Mouse (Mus musculus) midbrain, postnatal 0 days (tissue): Measurements from ENCODE around the gene Gm1043. TPM values are rescaled to one million over a fixed set of nuclear protein-coding genes. Genes with fewer than 3 reads are reported as not detected.

Experiments
- ATAC-seq: fragments of 200-750 bp; cut with Nextera tagmentation; 2 replicates; pipeline ENCODE4 v1.8.0; 2017; ENCODE audit warnings: moderate number of reproducible peaks, mild to moderate bottlenecking, moderate TSS enrichment, moderate library complexity; ENCODE audit not compliant: low FRiP score
- DNase-seq: peaks from one replicate; pipeline ENCODE4 v3.0.0-alpha.2; 2015; ENCODE audit warnings: low spot score
- H3K27ac ChIP-seq: fragments of 300-500 bp; sonication (generic); 2 replicates; pipeline ENCODE4 v1.5.1; 2014; ENCODE audit warnings: low read depth, mild to moderate bottlenecking, low read length, mixed read lengths
- H3K27me3 ChIP-seq: fragments of 300-500 bp; sonication (generic); 2 replicates; pipeline ENCODE4 v1.6.1; 2014; ENCODE audit warnings: low read length, control low read depth, mixed read lengths; ENCODE audit not compliant: insufficient read depth
- H3K36me3 ChIP-seq: fragments of 300-500 bp; sonication (generic); 2 replicates; pipeline ENCODE4 v1.6.1; 2014; ENCODE audit warnings: low read length, control low read depth, mixed read lengths; ENCODE audit not compliant: insufficient read depth
- H3K4me1 ChIP-seq: fragments of 300-500 bp; sonication (generic); 2 replicates; pipeline ENCODE4 v1.6.1; 2014; ENCODE audit warnings: mild to moderate bottlenecking, control low read depth, antibody characterized with exemption, low read length, mixed read lengths; ENCODE audit not compliant: insufficient read depth
- H3K4me2 ChIP-seq: fragments of 300-500 bp; sonication (generic); 2 replicates; pipeline ENCODE4 v1.6.1; 2014; ENCODE audit warnings: low read depth, mild to moderate bottlenecking, low read length, mixed read lengths; ENCODE audit not compliant: poor library complexity, severe bottlenecking
- H3K4me3 ChIP-seq: fragments of 300-500 bp; sonication (generic); 2 replicates; pipeline ENCODE4 v1.5.1; 2014; ENCODE audit warnings: low read depth, mild to moderate bottlenecking, low read length, moderate library complexity
- H3K9ac ChIP-seq: fragments of 300-500 bp; sonication (generic); replicated peaks from 2 replicates; pipeline ENCODE4 v1.6.1; 2014; ENCODE audit warnings: mild to moderate bottlenecking, low read length, moderate library complexity, mixed read lengths; ENCODE audit not compliant: poor library complexity, severe bottlenecking
- H3K9me3 ChIP-seq: fragments of 300-500 bp; sonication (generic); 2 replicates; pipeline ENCODE4 v1.6.1; 2016; ENCODE audit warnings: low read length, control low read depth
- CTCF ChIP-seq: IDR thresholded peaks from 2 replicates; pipeline ENCODE4 v1.5.1; 2016; ENCODE audit warnings: antibody characterized with exemption, mild to moderate bottlenecking
- WGBS: fragments of 180-500 bp; shearing (Covaris S2); extraction: QIAGEN DNeasy Blood & Tissue Kit; methylation state at CpG from one replicate; pipeline ENCODE4 v1.1.7; 2014; 5-methylcytosine and 5-hydroxymethylcytosine counted together
- polyA plus RNA-seq: library from polyadenylated mRNA; unstranded; fragments of >200 nt; fragmentation: Nextera tagmentation; extraction: Ambion mirVana; gene quantifications from 2 replicates; pipeline ENCODE4 v1.2.1, GENCODE M21; 2015
- total RNA-seq: library from RNA; depleted of rRNA; stranded (reverse); fragments of >200 nt; gene quantifications from 2 replicates; pipeline ENCODE4 v1.2.3, GENCODE M21; 2014

Gene Gm1043
- total and polyA plus RNA-seq, 2 experiments from 2014 or later = 1.6 to 19.4 TPM

GRCm38 (mm10) chr5:37100813-37101212 lies 15.6 kb downstream of the Gm1043 start:
- Histone ChIP-seq H3K27me3 (no peaks in the 10 kb centered on the region), H3K9me3 (no peaks in the 10 kb centered on the region), H3K4me3 (no peak overlapping the region), H3K4me2 (no peak overlapping the region), H3K9ac (no peak overlapping the region), H3K4me1 (peaks cover 5% of the 10 kb centered on the region; the same call in 1 of the 2 replicates), H3K36me3 (peaks cover 3% of the 10 kb centered on the region; the same call in 1 of the 2 replicates), H3K27ac (no peak overlapping the region)
- ATAC-seq (no peak), DNase-seq (no peak)
- 64% methylated on average over 5 of the region's 5 CpGs for WGBS
- TF ChIP-seq CTCF = no peak

GRCm38 (mm10) chr5:37101631-37102030 lies 16.5 kb downstream of the Gm1043 start:
- Histone ChIP-seq H3K9me3 (no peaks in the 10 kb centered on the region), H3K4me1 (peaks cover 7% of the 10 kb centered on the region; the same call in 1 of the 2 replicates), H3K4me2 (no peak overlapping the region), H3K9ac (no peak overlapping the region), H3K4me3 (no peak overlapping the region), H3K27ac (no peak overlapping the region), H3K27me3 (no peaks in the 10 kb centered on the region), H3K36me3 (peaks cover 3% of the 10 kb centered on the region; the same call in 1 of the 2 replicates)
- 72% methylated on average over 15 of the region's 15 CpGs for WGBS
- ATAC-seq (no peak), DNase-seq (no peak)
- TF ChIP-seq CTCF = peak; percentile 13; the same call in 1 of the 2 replicates

- 49% methylated on average over 6 of the region's 6 CpGs for WGBS
- no peak for TF ChIP-seq CTCF
Measured at GRCm38 (mm10) chr5:37102056-37102455, 16.9 kb downstream of the Gm1043 start.

GRCm38 (mm10) chr5:37105531-37106456 lies 20.6 kb downstream of the Gm1043 start:
- no peak for TF ChIP-seq CTCF
- no peak overlapping the region for H3K4me2 ChIP-seq
- DNase-seq = peak; percentile 82
- peaks cover 2% of the 10 kb centered on the region; the same call in 1 of the 2 replicates for H3K36me3 ChIP-seq
- H3K27ac ChIP-seq = peak overlapping the region; percentile 79
- peaks cover 7% of the 10 kb centered on the region; the same call in 1 of the 2 replicates for H3K4me1 ChIP-seq
- H3K9me3 ChIP-seq = no peaks in the 10 kb centered on the region
- H3K4me3 ChIP-seq = no peak overlapping the region
- WGBS = 58% methylated on average over 23 of the region's 23 CpGs
- 0 out of 2 replicates have a peak overlapping the region, but pooled peaks have one; percentile 1 for H3K9ac ChIP-seq
- no peaks in the 10 kb centered on the region for H3K27me3 ChIP-seq
- peak; percentile 80 for ATAC-seq

More at GRCm38 (mm10) chr5:37102056-37102455, 16.9 kb downstream of the Gm1043 start:
- Histone ChIP-seq H3K27ac (no peak overlapping the region), H3K9me3 (no peaks in the 10 kb centered on the region), H3K9ac (no peak overlapping the region), H3K4me3 (no peak overlapping the region), H3K27me3 (no peaks in the 10 kb centered on the region), H3K36me3 (peaks cover 3% of the 10 kb centered on the region; the same call in 1 of the 2 replicates), H3K4me2 (no peak overlapping the region), H3K4me1 (peaks cover 7% of the 10 kb centered on the region; the same call in 1 of the 2 replicates)
- ATAC-seq (no peak), DNase-seq (peak; percentile 31)

- H3K4me3 ChIP-seq = no peak overlapping the region
- 67% methylated on average over 5 of the region's 5 CpGs for WGBS
- TF ChIP-seq CTCF = no peak
- H3K27ac ChIP-seq = peak overlapping the region; percentile 79
- H3K27me3 ChIP-seq = no peaks in the 10 kb centered on the region
- no peaks in the 10 kb centered on the region for H3K36me3 ChIP-seq
- ATAC-seq (no peak), DNase-seq (no peak)
- H3K9me3 ChIP-seq = no peaks in the 10 kb centered on the region
- H3K4me1 ChIP-seq = peaks cover 7% of the 10 kb centered on the region; the same call in 1 of the 2 replicates
- no peak overlapping the region for H3K4me2 ChIP-seq
- no peak overlapping the region for H3K9ac ChIP-seq
Measured at GRCm38 (mm10) chr5:37107111-37107510, 21.9 kb downstream of the Gm1043 start.

GRCm38 (mm10) chr5:37107611-37108010 lies 22.4 kb downstream of the Gm1043 start:
- DNase-seq (no peak), ATAC-seq (no peak)
- Histone ChIP-seq H3K27me3 (no peaks in the 10 kb centered on the region), H3K4me3 (no peak overlapping the region), H3K9me3 (no peaks in the 10 kb centered on the region), H3K4me1 (peaks cover 7% of the 10 kb centered on the region; the same call in 1 of the 2 replicates), H3K4me2 (no peak overlapping the region), H3K27ac (peak overlapping the region; percentile 27), H3K36me3 (no peaks in the 10 kb centered on the region), H3K9ac (no peak overlapping the region)
- 75% methylated on average over 6 of the region's 6 CpGs for WGBS
- TF ChIP-seq CTCF = no peak
